8 mouse cellular contexts compared by ENCODE assay signal in the genomic region with DNA sequence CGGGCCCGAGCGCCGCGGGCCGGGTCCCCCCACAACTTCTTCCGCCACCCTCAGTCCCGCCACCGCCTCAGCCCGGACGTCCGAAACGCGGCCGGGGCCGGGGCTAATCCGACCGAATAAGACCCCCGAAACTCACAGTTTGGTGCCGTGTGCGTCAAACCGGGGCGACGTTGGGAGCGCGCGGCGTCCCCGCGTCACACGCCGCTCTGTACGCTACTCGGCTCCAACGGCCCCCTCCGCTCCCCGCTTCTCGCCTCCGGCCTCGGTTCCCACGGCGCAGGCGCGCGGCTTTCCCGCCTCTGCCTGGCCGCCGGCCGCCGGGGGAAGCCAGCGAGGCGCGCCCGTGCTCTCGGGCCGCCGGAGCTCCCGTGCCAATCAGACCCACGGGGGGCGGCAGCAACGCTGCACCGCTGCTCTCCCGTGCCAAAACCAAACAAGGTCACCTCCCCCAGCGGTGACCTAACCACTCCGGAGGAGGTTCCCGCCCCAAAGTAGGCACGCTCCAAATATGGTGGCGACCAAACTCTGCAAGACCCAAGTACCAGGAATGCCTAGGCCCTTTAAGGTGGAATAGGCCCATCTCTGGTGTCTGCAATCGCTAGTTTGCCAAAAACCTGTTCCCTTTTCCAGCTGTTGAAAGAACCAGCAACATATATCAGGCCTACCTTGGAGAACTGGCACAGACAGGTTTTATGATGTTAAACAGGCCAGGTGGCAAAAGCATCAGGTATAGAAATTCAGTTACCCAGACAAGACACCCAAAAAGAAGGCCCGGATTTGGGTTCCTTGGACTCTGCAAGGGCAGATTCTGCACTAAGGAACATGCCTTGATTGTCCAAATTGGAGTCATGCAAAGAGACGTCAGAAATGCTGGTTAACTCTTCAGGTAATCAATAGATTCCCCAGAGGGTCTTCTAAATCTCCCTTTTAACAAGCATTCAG. TPM values are rescaled to one million over a fixed set of nuclear protein-coding genes. Genes with fewer than 3 reads are reported as not detected.
DNase-seq lines count a peak whose midpoint lies in the region; ATAC-seq and TF ChIP-seq lines count a peak whose summit lies in the region.

A gene (minus strand): TSS at position 892 of the 942 bp plus-strand sequence.

- H3K36me3 ChIP-seq in hindbrain, postnatal 0 days (ENCODE audit: insufficient read depth, low read length) = no peaks in the 10 kb centered on the region
- peaks cover 14% of the 10 kb centered on the region for H3K36me3 ChIP-seq in megakaryocyte, embryonic 14.5 days (replicated peaks; ENCODE audit: low read length)

- H3K27ac ChIP-seq in gastrocnemius, adult 2 months = peak within 1 kb of the TSS; percentile 98
- peak within 1 kb of the TSS; percentile 100 for H3K27ac ChIP-seq in hindbrain, postnatal 0 days

- H3K9ac ChIP-seq in hindbrain, postnatal 0 days (replicated peaks; ENCODE audit: low read length) = peak within 1 kb of the TSS; percentile 98

- intact Hi-C loops in gastrocnemius, adult 2 months (cut with DNase I) = no loop called here

- peak within 1 kb of the TSS; percentile 85 for H3K4me3 ChIP-seq in gastrocnemius, adult 2 months
- H3K4me3 ChIP-seq in hindbrain, postnatal 0 days (ENCODE audit: low read length) = peak within 1 kb of the TSS; percentile 95
- peak within 1 kb of the TSS; percentile 97 for H3K4me3 ChIP-seq in megakaryocyte, embryonic 14.5 days (replicated peaks)

- H3K4me2 ChIP-seq in hindbrain, postnatal 0 days (ENCODE audit: low read depth, low read length) = peak within 1 kb of the TSS; percentile 93

- DNase-seq in WW6 (ENCODE audit: low read depth, low spot score) = peak; percentile 65
- DNase-seq in cerebellum, postnatal 4 days (ENCODE audit: low spot score in 2 of 2) = peak; percentile 79 to 89
- peak; percentile 94 for DNase-seq in gastrocnemius, adult 2 months
- peak; percentile 96 for DNase-seq in hindbrain, postnatal 0 days (ENCODE audit: low spot score)
- peak; percentile 78 to 85 for DNase-seq in left cerebral cortex, adult 8-10 months (ENCODE audit: low spot score in 2 of 2)
- DNase-seq in right cerebral cortex, postnatal 10 days (ENCODE audit: low spot score in 2 of 2) = peak; percentile 93 to 94
- peak; percentile 77 for DNase-seq in urinary bladder, postnatal 25 days (ENCODE audit: low spot score)

- peaks cover 16% of the 10 kb centered on the region for H3K4me1 ChIP-seq in hindbrain, postnatal 0 days (ENCODE audit: insufficient read depth, low read length)
- H3K4me1 ChIP-seq in megakaryocyte, embryonic 14.5 days = peaks cover 41% of the 10 kb centered on the region

- no peak for TF ChIP-seq CTCF in gastrocnemius, adult 2 months (IDR thresholded peaks at IDR 0.05)
- TF ChIP-seq CTCF in hindbrain, postnatal 0 days (IDR thresholded peaks at IDR 0.05; ENCODE audit: low read depth) = no peak

- WGBS in hindbrain, postnatal 0 days = 2% methylated on average over 69 of the region's 71 CpGs

- peak; percentile 96 for ATAC-seq in hindbrain, postnatal 0 days

- H3K9me3 ChIP-seq in hindbrain, postnatal 0 days (ENCODE audit: low read length) = no peaks in the 10 kb centered on the region
- no peaks in the 10 kb centered on the region for H3K9me3 ChIP-seq in megakaryocyte, embryonic 14.5 days

- H3K27me3 ChIP-seq in hindbrain, postnatal 0 days (ENCODE audit: insufficient read depth, low read length) = no peaks in the 10 kb centered on the region
- H3K27me3 ChIP-seq in megakaryocyte, embryonic 14.5 days (replicated peaks) = peaks cover 3% of the 10 kb centered on the region

RNA-seq across cellular contexts. Expression of the gene that starts here (rescaled TPM):
- total RNA-seq in gastrocnemius, adult 2 months (2021) = 10 to 100 TPM; 51.2 to 55.7 TPM
- total RNA-seq in hindbrain, postnatal 0 days (2014; rRNA removed) = 67.7 and 74.4 TPM in 2 replicates
- polyA plus RNA-seq in hindbrain, postnatal 0 days (2015; fragmentation: Nextera tagmentation; extraction: Ambion mirVana) = 65.9 and 66.8 TPM in 2 replicates
- 100 to 1,000 TPM; 122 to 145 (median 134) TPM for total RNA-seq in left cerebral cortex, adult 8-10 months (2022)
- 14.7 and 17.4 TPM in 2 replicates for polyA plus RNA-seq in megakaryocyte, embryonic 14.5 days (2012; ENCODE audit: insufficient read depth, low replicate concordance)

Comparison
In these comparisons a context has a peak if more than half of its experiments do, and no peak if none do; other contexts are left out.
1. Peak in every context shown above with its lines: DNase-seq, ATAC-seq, H3K4me3 ChIP-seq and H3K27ac ChIP-seq.